Mouse (Mus musculus) kidney, embryonic 16.5 days (tissue): ENCODE data around the gene Pear1. TPM values are rescaled to one million over a fixed set of nuclear protein-coding genes. Genes with fewer than 3 reads are reported as not detected.

Experiments used
- ATAC-seq: fragments of 200-750 bp; cut with Nextera tagmentation; 2 replicates; pipeline ENCODE4 v1.8.0; 2017; ENCODE audit warnings: moderate TSS enrichment; ENCODE audit not compliant: low FRiP score, low TSS enrichment
- H3K27ac ChIP-seq: fragments of 300-500 bp; sonication (generic); 2 replicates; pipeline ENCODE4 v1.5.1; 2014; ENCODE audit warnings: low read length
- H3K27me3 ChIP-seq: fragments of 300-500 bp; sonication (generic); 2 replicates; pipeline ENCODE4 v1.6.1; 2014; ENCODE audit warnings: low read length, control low read depth, mixed read lengths; ENCODE audit not compliant: insufficient read depth
- H3K36me3 ChIP-seq: fragments of 300-500 bp; sonication (generic); 2 replicates; pipeline ENCODE4 v1.6.1; 2014; ENCODE audit warnings: low read length, control low read depth, mixed read lengths; ENCODE audit not compliant: insufficient read depth
- H3K4me1 ChIP-seq: fragments of 300-500 bp; sonication (generic); 2 replicates; pipeline ENCODE4 v1.6.1; 2014; ENCODE audit warnings: low read length, control low read depth, mixed read lengths; ENCODE audit not compliant: insufficient read depth
- H3K4me2 ChIP-seq: fragments of 300-500 bp; sonication (generic); replicated peaks from 2 replicates; pipeline ENCODE4 v1.6.1; 2014; ENCODE audit warnings: low read depth, low read length
- H3K4me3 ChIP-seq: fragments of 300-500 bp; sonication (generic); 2 replicates; pipeline ENCODE4 v1.5.1; 2014; ENCODE audit warnings: mild to moderate bottlenecking, low read length
- H3K9ac ChIP-seq: fragments of 300-500 bp; sonication (generic); replicated peaks from 2 replicates; pipeline ENCODE4 v1.6.1; 2014; ENCODE audit warnings: low read length
- H3K9me3 ChIP-seq: fragments of 300-500 bp; sonication (generic); 2 replicates; pipeline ENCODE4 v1.6.1; 2016; ENCODE audit warnings: low read length, control low read depth
- WGBS: fragments of 180-500 bp; shearing (Covaris S2); extraction: QIAGEN DNeasy Blood & Tissue Kit; methylation state at CpG from one replicate; pipeline ENCODE4 v1.1.7; 2014; 5-methylcytosine and 5-hydroxymethylcytosine counted together
- polyA plus RNA-seq: library from polyadenylated mRNA; unstranded; fragments of >200 nt; fragmentation: Nextera tagmentation; extraction: Ambion mirVana; gene quantifications from 2 replicates; pipeline ENCODE4 v1.2.1, GENCODE M21; 2015

Pear1 gene
- polyA plus RNA-seq, 1 experiment from 2014 or later = 60.2 TPM

- Histone ChIP-seq H3K27ac (peak overlapping the region; percentile 43; the same call in 1 of the 2 replicates), H3K4me1 (peaks cover 70% of the 10 kb centered on the region)
- WGBS = 65% methylated on average over 20 of the region's 20 CpGs
Measured at GRCm38 (mm10) chr3:87761408-87762375, 62.4 kb downstream of the Pear1 start.

GRCm38 (mm10) chr3:87758641-87759040, 65.5 kb downstream of the Pear1 start:
- H3K27ac ChIP-seq = no peak overlapping the region
- no peaks in the 10 kb centered on the region for H3K9me3 ChIP-seq
- H3K27me3 ChIP-seq = no peaks in the 10 kb centered on the region
- peaks cover 44% of the 10 kb centered on the region for H3K4me1 ChIP-seq
- no peak overlapping the region for H3K9ac ChIP-seq
- H3K4me3 ChIP-seq = no peak overlapping the region
- no peak overlapping the region for H3K4me2 ChIP-seq
- ATAC-seq = no peak
- H3K36me3 ChIP-seq = peaks cover 34% of the 10 kb centered on the region
- WGBS = 51% methylated on average over 5 of the region's 5 CpGs

More at GRCm38 (mm10) chr3:87761408-87762375, 62.4 kb downstream of the Pear1 start:
- Histone ChIP-seq H3K9me3 (no peaks in the 10 kb centered on the region), H3K27me3 (no peaks in the 10 kb centered on the region), H3K9ac (0 out of 2 replicates have a peak overlapping the region, but pooled peaks have one; percentile 31), H3K4me2 (no peak overlapping the region), H3K36me3 (peaks cover 17% of the 10 kb centered on the region), H3K4me3 (no peak overlapping the region)
- ATAC-seq = peak; percentile 12; the same call in 1 of the 2 replicates

GRCm38 (mm10) chr3:87756488-87756887, 67.6 kb downstream of the Pear1 start:
- Histone ChIP-seq H3K4me3 (peak overlapping the region; percentile 23; the same call in 1 of the 2 replicates), H3K36me3 (peaks cover 52% of the 10 kb centered on the region), H3K9me3 (no peaks in the 10 kb centered on the region), H3K4me2 (peak overlapping the region; percentile 47), H3K9ac (no peak overlapping the region; the same call in 1 of the 2 replicates), H3K27ac (no peak overlapping the region), H3K27me3 (no peaks in the 10 kb centered on the region), H3K4me1 (peaks cover 23% of the 10 kb centered on the region)
- WGBS = 48% methylated on average over 20 of the region's 20 CpGs
- ATAC-seq = 0 out of 2 replicates have a peak, but pooled peaks have one; percentile 8

- peak overlapping the region; percentile 26; the same call in 1 of the 2 replicates for H3K9ac ChIP-seq
- peak; percentile 87 for ATAC-seq
- 6% methylated on average over 24 of the region's 24 CpGs for WGBS
Measured at GRCm38 (mm10) chr3:87755964-87756363, 68.1 kb downstream of the Pear1 start.

GRCm38 (mm10) chr3:87753829-87754228, 70.3 kb downstream of the Pear1 start:
- no peak overlapping the region for H3K4me3 ChIP-seq
- 86% methylated on average over 13 of the region's 13 CpGs for WGBS
- peaks cover 6% of the 10 kb centered on the region; the same call in 1 of the 2 replicates for H3K4me1 ChIP-seq
- H3K36me3 ChIP-seq = peaks cover 61% of the 10 kb centered on the region
- no peaks in the 10 kb centered on the region for H3K27me3 ChIP-seq
- ATAC-seq = no peak
- H3K27ac ChIP-seq = no peak overlapping the region
- H3K4me2 ChIP-seq = no peak overlapping the region
- no peak overlapping the region for H3K9ac ChIP-seq
- no peaks in the 10 kb centered on the region for H3K9me3 ChIP-seq

More at GRCm38 (mm10) chr3:87755964-87756363, 68.1 kb downstream of the Pear1 start:
- H3K4me2 ChIP-seq = peak overlapping the region; percentile 47
- H3K27me3 ChIP-seq = no peaks in the 10 kb centered on the region
- H3K4me1 ChIP-seq = peaks cover 18% of the 10 kb centered on the region; the same call in 1 of the 2 replicates
- H3K27ac ChIP-seq = no peak overlapping the region
- peaks cover 57% of the 10 kb centered on the region for H3K36me3 ChIP-seq
- H3K4me3 ChIP-seq = peak overlapping the region; percentile 23; the same call in 1 of the 2 replicates
- no peaks in the 10 kb centered on the region for H3K9me3 ChIP-seq

- H3K27ac ChIP-seq = no peak overlapping the region
- 96% methylated on average over 3 of the region's 3 CpGs for WGBS
- H3K36me3 ChIP-seq = peaks cover 55% of the 10 kb centered on the region
Measured at GRCm38 (mm10) chr3:87752567-87752966, 71.5 kb downstream of the Pear1 start.

GRCm38 (mm10) chr3:87749977-87750376, 74.1 kb downstream of the Pear1 start:
- 94% methylated on average over 12 of the region's 12 CpGs for WGBS
- Histone ChIP-seq H3K4me3 (no peak overlapping the region), H3K27ac (no peak overlapping the region), H3K27me3 (no peaks in the 10 kb centered on the region), H3K36me3 (peaks cover 51% of the 10 kb centered on the region), H3K9ac (no peak overlapping the region), H3K9me3 (no peaks in the 10 kb centered on the region), H3K4me1 (peaks cover 23% of the 10 kb centered on the region), H3K4me2 (no peak overlapping the region)
- ATAC-seq = no peak

More at GRCm38 (mm10) chr3:87752567-87752966, 71.5 kb downstream of the Pear1 start:
- Histone ChIP-seq H3K27me3 (no peaks in the 10 kb centered on the region), H3K4me1 (peaks cover 14% of the 10 kb centered on the region; the same call in 1 of the 2 replicates), H3K4me2 (no peak overlapping the region), H3K4me3 (no peak overlapping the region), H3K9ac (no peak overlapping the region), H3K9me3 (no peaks in the 10 kb centered on the region)
- ATAC-seq = no peak

- no peak overlapping the region for H3K4me3 ChIP-seq
- H3K36me3 ChIP-seq = peaks cover 42% of the 10 kb centered on the region
- peaks cover 25% of the 10 kb centered on the region for H3K4me1 ChIP-seq
- no peak overlapping the region for H3K9ac ChIP-seq
- H3K4me2 ChIP-seq = no peak overlapping the region
- no peaks in the 10 kb centered on the region for H3K27me3 ChIP-seq
- ATAC-seq = no peak; the same call in 1 of the 2 replicates
- no peaks in the 10 kb centered on the region for H3K9me3 ChIP-seq
- WGBS = 25% methylated on average over 5 of the region's 5 CpGs
- no peak overlapping the region for H3K27ac ChIP-seq
Measured at GRCm38 (mm10) chr3:87749036-87749435, 75.1 kb downstream of the Pear1 start.

- no peaks in the 10 kb centered on the region for H3K27me3 ChIP-seq
- peak; percentile 53 for ATAC-seq
- 39% methylated on average over 13 of the region's 13 CpGs for WGBS
- peaks cover 36% of the 10 kb centered on the region for H3K36me3 ChIP-seq
- peaks cover 25% of the 10 kb centered on the region for H3K4me1 ChIP-seq
- no peak within 1 kb of the TSS for H3K9ac ChIP-seq
- no peak within 1 kb of the TSS for H3K27ac ChIP-seq
- H3K4me3 ChIP-seq = no peak within 1 kb of the TSS
- no peaks in the 10 kb centered on the region for H3K9me3 ChIP-seq
- H3K4me2 ChIP-seq = no peak within 1 kb of the TSS
Measured at GRCm38 (mm10) chr3:87748431-87748830, 75.7 kb downstream of the Pear1 start, which contains the start of gene Lrrc71. Gene Lrrc71, minus strand, starts transcription at chr3:87748625.
